Mouse (Mus musculus) liver, adult 2 months (tissue): Measurements from ENCODE around the gene Acap1. TPM values are rescaled to one million over a fixed set of nuclear protein-coding genes. Genes with fewer than 3 reads are reported as not detected.

Source experiments
- DNase-seq: peaks from one replicate; pipeline ENCODE4 v3.0.0-alpha.2; 2011; ENCODE audit warnings: low read depth, low spot score; ENCODE audit errors: extremely low read depth
- H3K27ac ChIP-seq: fragments of 200-500 bp; replicated peaks from 2 replicates; pipeline ENCODE4 v1.5.1; 2012; ENCODE audit warnings: low read depth, mild to moderate bottlenecking, control low read depth, inconsistent platforms, low read length; ENCODE audit not compliant: insufficient read depth
- H3K27me3 ChIP-seq: fragments of 200-500 bp; 2 replicates; pipeline ENCODE4 v1.6.1; 2012; ENCODE audit warnings: mild to moderate bottlenecking, moderate library complexity, low read length, inconsistent platforms; ENCODE audit not compliant: control insufficient read depth, insufficient read depth
- H3K36me3 ChIP-seq: fragments of 200-500 bp; 2 replicates; pipeline ENCODE4 v1.6.1; 2012; ENCODE audit warnings: low read length, inconsistent platforms; ENCODE audit not compliant: control insufficient read depth, insufficient read depth
- H3K4me1 ChIP-seq: fragments of 200-500 bp; 2 replicates; pipeline ENCODE4 v1.6.1; 2011; ENCODE audit warnings: low read length; ENCODE audit not compliant: control insufficient read depth, insufficient read depth
- H3K4me3 ChIP-seq: fragments of 200-500 bp; 2 replicates; pipeline ENCODE4 v1.5.1; 2011; ENCODE audit warnings: low read depth, mild to moderate bottlenecking, control low read depth, low read length, moderate library complexity; ENCODE audit not compliant: insufficient read depth
- H3K79me2 ChIP-seq: fragments of 200-500 bp; 2 replicates; pipeline ENCODE4 v1.6.1; 2012; ENCODE audit warnings: inconsistent platforms, mild to moderate bottlenecking, low read length, moderate library complexity; ENCODE audit not compliant: control insufficient read depth, insufficient read depth
- H3K9ac ChIP-seq: fragments of 200-500 bp; 2 replicates; pipeline ENCODE4 v1.6.1; 2012; ENCODE audit warnings: low read depth, mild to moderate bottlenecking, control low read depth, inconsistent platforms, low read length
- CTCF ChIP-seq: fragments of 200-500 bp; IDR thresholded peaks from 2 replicates; pipeline ENCODE4 v1.5.1; 2011; ENCODE audit warnings: low read depth, low read length, control low read depth
- POLR2A ChIP-seq: fragments of 200-500 bp; IDR thresholded peaks from 2 replicates; pipeline ENCODE4 v1.6.1; 2011; ENCODE audit warnings: low read length, control low read depth; ENCODE audit not compliant: insufficient read depth; ENCODE audit errors: extremely low read depth
- WGBS: fragments of 180-500 bp; shearing (Covaris S2); methylation state at CpG from one replicate; pipeline ENCODE4 v1.1.7; 2018; 5-methylcytosine and 5-hydroxymethylcytosine counted together
- polyA plus RNA-seq: library from polyadenylated mRNA; depleted of rRNA; stranded (reverse); fragments of >200 nt; gene quantifications from 2 replicates; pipeline ENCODE4 v1.2.3, GENCODE M21; 2012
- total RNA-seq: library from RNA; depleted of rRNA; stranded (reverse); fragments of >200 nt; gene quantifications from 2 replicates; pipeline ENCODE4 v1.2.3, GENCODE M21; 2014

Acap1 gene
- total and polyA plus RNA-seq, 2 experiments = 1.2 to 3.3 TPM

- Histone ChIP-seq H3K4me1 (0 out of 2 replicates have a peak, but pooled peaks cover 3% of the 10 kb centered on the region), H3K27ac (no peak overlapping the region), H3K4me3 (peak overlapping the region; percentile 29), H3K9ac (peak overlapping the region; percentile 31), H3K27me3 (no peaks in the 10 kb centered on the region), H3K36me3 (no peaks in the 10 kb centered on the region), H3K79me2 (no peaks in the 10 kb centered on the region)
- no peak for DNase-seq
- TF ChIP-seq POLR2A = no peak
- TF ChIP-seq CTCF = no peak
- 76% methylated on average over 15 of the region's 15 CpGs for WGBS
Measured at GRCm38 (mm10) chr11:69879711-69880110, 15.6 kb downstream of the Acap1 start.

- 88% methylated on average over 6 of the region's 6 CpGs for WGBS
- Histone ChIP-seq H3K36me3 (no peaks in the 10 kb centered on the region), H3K27ac (no peak overlapping the region), H3K4me3 (no peak overlapping the region), H3K27me3 (no peaks in the 10 kb centered on the region), H3K4me1 (0 out of 2 replicates have a peak, but pooled peaks cover 3% of the 10 kb centered on the region), H3K79me2 (no peaks in the 10 kb centered on the region), H3K9ac (no peak overlapping the region)
- no peak for TF ChIP-seq CTCF
- no peak for TF ChIP-seq POLR2A
- DNase-seq = no peak
Measured at GRCm38 (mm10) chr11:69878952-69879351, 16.4 kb downstream of the Acap1 start.

- H3K4me1 ChIP-seq = 0 out of 2 replicates have a peak, but pooled peaks cover 3% of the 10 kb centered on the region
- no peak overlapping the region for H3K27ac ChIP-seq
- 92% methylated on average over 3 of the region's 3 CpGs for WGBS
- no peak overlapping the region for H3K9ac ChIP-seq
- no peaks in the 10 kb centered on the region for H3K79me2 ChIP-seq
- no peaks in the 10 kb centered on the region for H3K27me3 ChIP-seq
- no peak for DNase-seq
- no peaks in the 10 kb centered on the region for H3K36me3 ChIP-seq
- no peak overlapping the region for H3K4me3 ChIP-seq
- TF ChIP-seq CTCF (no peak), POLR2A (no peak)
Measured at GRCm38 (mm10) chr11:69878399-69878798, 16.9 kb downstream of the Acap1 start.

GRCm38 (mm10) chr11:69877878-69878277 lies 17.5 kb downstream of the Acap1 start, which contains the start of gene Tmem95:
Gene Tmem95 (minus strand): TSS chr11:69878018.
- Histone ChIP-seq H3K9ac (no peak within 1 kb of the TSS), H3K27me3 (no peaks in the 10 kb centered on the region), H3K79me2 (no peaks in the 10 kb centered on the region), H3K27ac (no peak within 1 kb of the TSS), H3K4me1 (0 out of 2 replicates have a peak, but pooled peaks cover 3% of the 10 kb centered on the region), H3K4me3 (no peak within 1 kb of the TSS), H3K36me3 (no peaks in the 10 kb centered on the region)
- no peak for DNase-seq
- 89% methylated on average over 11 of the region's 11 CpGs for WGBS
- TF ChIP-seq POLR2A (no peak), CTCF (no peak)

- WGBS = 4% methylated on average over 12 of the region's 12 CpGs
Measured at GRCm38 (mm10) chr11:69876867-69877266, 18.5 kb downstream of the Acap1 start.

GRCm38 (mm10) chr11:69876186-69876585 lies 19.2 kb downstream of the Acap1 start:
- H3K4me1 ChIP-seq = no peaks in the 10 kb centered on the region

More at GRCm38 (mm10) chr11:69876867-69877266, 18.5 kb downstream of the Acap1 start:
- H3K27me3 ChIP-seq = no peaks in the 10 kb centered on the region
- peak; percentile 46 for DNase-seq
- no peaks in the 10 kb centered on the region for H3K79me2 ChIP-seq
- TF ChIP-seq CTCF = peak; percentile 96
- TF ChIP-seq POLR2A = no peak
- no peak overlapping the region for H3K27ac ChIP-seq
- no peak overlapping the region for H3K9ac ChIP-seq
- 0 out of 2 replicates have a peak, but pooled peaks cover 3% of the 10 kb centered on the region for H3K4me1 ChIP-seq
- H3K4me3 ChIP-seq = no peak overlapping the region
- no peaks in the 10 kb centered on the region for H3K36me3 ChIP-seq

More at GRCm38 (mm10) chr11:69876186-69876585, 19.2 kb downstream of the Acap1 start:
- H3K9ac ChIP-seq = no peak overlapping the region
- 67% methylated on average over 7 of the region's 7 CpGs for WGBS
- no peaks in the 10 kb centered on the region for H3K36me3 ChIP-seq
- no peaks in the 10 kb centered on the region for H3K79me2 ChIP-seq
- TF ChIP-seq CTCF (no peak), POLR2A (no peak)
- H3K4me3 ChIP-seq = no peak overlapping the region
- no peaks in the 10 kb centered on the region for H3K27me3 ChIP-seq
- no peak overlapping the region for H3K27ac ChIP-seq
- DNase-seq = no peak
